Mouse (Mus musculus): ENCODE measurements around the gene 4933412E24Rik.

The 4933412E24Rik gene

GRCm38 (mm10) chr15:60016513-60016912 is at the start of gene 4933412E24Rik:
Gene 4933412E24Rik, minus strand, starts transcription at chr15:60016613.
- no peak for DNase-seq (ENCODE audit: low read depth, low spot score)

- DNase-seq (ENCODE audit: low read depth, low spot score), result no peak
Observed at GRCm38 (mm10) chr15:60030728-60031127, 14.3 kb upstream of the 4933412E24Rik start.

GRCm38 (mm10) chr15:60021256-60021655 is 4.8 kb upstream of the 4933412E24Rik start:
- no peak for DNase-seq (ENCODE audit: low read depth, low spot score)

GRCm38 (mm10) chr15:60010199-60010598 is 6.2 kb downstream of the 4933412E24Rik start:
- no peak for DNase-seq (ENCODE audit: low read depth, low spot score)

- DNase-seq (ENCODE audit: low read depth, low spot score), result no peak
Observed at GRCm38 (mm10) chr15:60009610-60010009, 6.8 kb downstream of the 4933412E24Rik start.

- DNase-seq (ENCODE audit: low read depth, low spot score), result peak; percentile 84
Observed at GRCm38 (mm10) chr15:59983777-59984176, 32.6 kb downstream of the 4933412E24Rik start.

GRCm38 (mm10) chr15:59975310-59975709 is 41.1 kb downstream of the 4933412E24Rik start:
- DNase-seq (ENCODE audit: low read depth, low spot score), result no peak

- no peak for DNase-seq (ENCODE audit: low read depth, low spot score)
Observed at GRCm38 (mm10) chr15:59974584-59974983, 41.8 kb downstream of the 4933412E24Rik start.

GRCm38 (mm10) chr15:59973651-59974519 is 42.5 kb downstream of the 4933412E24Rik start:
- no peak for DNase-seq (ENCODE audit: low read depth, low spot score)

Measured in ZHBTc4 (cell line).